Mouse (Mus musculus): ENCODE measurements around the gene Ccnd1. TPM values are rescaled to one million over a fixed set of nuclear protein-coding genes. Genes with fewer than 3 reads are reported as not detected.

The Ccnd1 gene
- total RNA-seq, 2 experiments from 2014 or later = 82.7 to 84.8 TPM

DNA sequence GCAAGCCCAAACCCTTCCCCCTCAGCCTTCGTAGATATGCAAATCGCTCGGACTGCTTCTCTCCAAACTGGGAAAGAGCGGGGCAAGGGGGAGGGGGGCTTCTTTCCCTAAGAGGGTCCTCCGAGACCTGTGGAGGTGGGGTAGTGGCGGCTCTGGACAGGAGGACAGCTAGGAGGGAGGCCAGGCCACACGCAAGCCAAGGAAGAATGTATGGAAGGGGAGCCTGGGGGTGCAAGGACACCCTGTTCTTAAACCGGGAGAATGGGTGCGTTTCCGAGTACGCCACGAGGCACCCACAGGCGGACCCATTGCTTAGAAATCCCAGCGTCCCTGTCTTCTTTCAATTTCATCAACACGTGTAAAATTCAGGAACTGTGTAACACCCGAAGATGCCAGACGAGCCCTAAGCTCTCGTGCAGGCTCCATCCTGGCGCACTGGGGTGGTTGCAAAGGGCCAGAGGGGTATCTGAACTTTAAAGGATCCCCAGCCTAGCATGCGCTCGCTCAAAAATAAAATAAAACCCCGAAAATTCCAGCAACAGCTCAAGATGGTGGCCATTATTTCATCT lies 362 bp upstream of the Ccnd1 start:
- no peak for DNase-seq (ENCODE audit: low spot score in 2 of 2)

DNA sequence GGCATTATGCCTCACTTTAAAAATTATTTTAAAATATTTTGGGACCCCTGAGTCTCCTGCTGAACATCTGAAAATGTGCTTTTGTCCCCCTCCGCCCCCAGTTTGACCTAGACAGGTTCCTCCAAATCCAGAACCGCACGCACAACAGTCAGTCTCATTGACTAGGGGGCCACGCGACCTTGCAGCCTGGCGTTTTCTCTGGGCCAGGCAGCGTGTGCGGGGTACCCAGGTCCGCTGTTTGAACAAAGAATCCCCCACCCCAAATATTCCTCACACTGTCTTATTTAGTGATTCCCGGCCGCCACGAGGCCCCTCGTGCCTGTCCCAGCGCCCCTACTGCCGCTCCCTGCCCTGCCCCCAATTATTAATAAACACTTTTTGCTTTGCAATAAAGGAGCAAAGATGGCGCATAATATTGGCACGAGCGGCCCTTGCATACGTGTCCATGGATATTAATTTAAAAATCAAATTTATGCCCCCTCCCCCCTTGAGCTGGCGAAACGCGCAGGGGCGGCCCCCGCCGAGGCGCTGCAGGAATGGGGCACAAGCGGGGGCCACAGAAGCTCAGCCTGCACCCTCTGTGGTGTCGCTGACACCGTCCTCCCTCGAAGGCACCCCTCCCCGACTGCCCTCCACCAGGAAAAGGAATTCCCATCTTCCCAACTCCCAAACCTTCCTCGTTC lies 923 bp downstream of the Ccnd1 start:
- no peak for DNase-seq (ENCODE audit: low spot score in 2 of 2)

GRCm38 (mm10) chr7:144937899-144938517 lies 1.7 kb downstream of the Ccnd1 start:
- DNase-seq (ENCODE audit: low spot score in 2 of 2) = peak in 1 of 2 experiments; percentile 30

- peak; percentile 88 to 89 for DNase-seq (ENCODE audit: low spot score in 2 of 2)
Observed at GRCm38 (mm10) chr7:144937490-144937889, 2.2 kb downstream of the Ccnd1 start.

- DNase-seq (ENCODE audit: low spot score in 2 of 2) = no peak
Observed at GRCm38 (mm10) chr7:144936311-144936880, 3.3 kb downstream of the Ccnd1 start.

GRCm38 (mm10) chr7:144935563-144935962 lies 4.2 kb downstream of the Ccnd1 start:
- peak in 1 of 2 experiments; percentile 44 for DNase-seq (ENCODE audit: low spot score in 2 of 2)

- peak in 1 of 2 experiments; percentile 39 for DNase-seq (ENCODE audit: low spot score in 2 of 2)
Observed at GRCm38 (mm10) chr7:144934901-144935300, 4.8 kb downstream of the Ccnd1 start.

GRCm38 (mm10) chr7:144933796-144934195 lies 5.9 kb downstream of the Ccnd1 start:
- DNase-seq (ENCODE audit: low spot score in 2 of 2) = no peak

DNA sequence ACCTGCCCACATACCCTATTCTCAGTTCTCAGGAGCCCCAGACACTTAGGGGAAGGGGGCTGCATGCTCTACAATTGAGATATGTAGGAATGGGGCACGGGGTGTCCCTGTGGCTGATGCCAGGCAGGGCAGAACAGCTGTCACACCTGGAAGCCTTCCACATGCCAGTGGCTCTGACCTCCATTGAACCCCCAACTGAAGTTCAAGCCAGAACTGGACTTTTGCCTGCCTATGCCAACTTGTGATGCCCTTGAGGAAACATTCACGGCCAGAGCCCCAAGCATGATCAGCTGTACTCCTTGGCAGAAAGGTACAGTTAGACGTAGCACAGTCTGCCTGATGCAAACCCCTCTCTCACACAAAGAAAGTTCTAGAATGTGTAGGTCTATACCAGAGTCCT lies 6.4 kb downstream of the Ccnd1 start:
- DNase-seq (ENCODE audit: low spot score in 2 of 2) = no peak

DNA sequence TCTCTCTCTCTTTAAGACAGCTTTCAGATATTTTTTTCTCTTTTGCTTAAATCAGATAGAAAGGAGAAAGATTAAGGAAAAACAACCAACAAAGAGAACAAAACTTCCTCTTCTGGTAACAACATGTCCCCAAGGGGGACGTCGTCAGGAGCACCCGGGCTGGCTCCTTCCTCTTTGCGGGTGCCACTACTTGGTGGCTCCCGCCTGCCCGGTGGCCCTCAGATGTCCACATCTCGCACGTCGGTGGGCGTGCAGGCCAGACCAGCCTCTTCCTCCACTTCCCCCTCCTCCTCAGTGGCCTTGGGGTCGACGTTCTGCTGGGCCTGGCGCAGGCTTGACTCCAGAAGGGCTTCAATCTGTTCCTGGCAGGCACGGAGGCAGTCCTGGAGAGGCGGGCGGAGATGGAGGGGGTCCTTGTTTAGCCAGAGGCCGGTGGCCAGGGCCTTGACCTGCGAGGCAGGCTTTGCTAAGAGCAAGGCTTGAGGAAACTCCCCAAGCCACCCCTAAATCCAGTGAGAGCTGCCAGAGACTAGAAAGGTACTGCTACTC lies 7.3 kb downstream of the Ccnd1 start:
- no peak for DNase-seq (ENCODE audit: low spot score in 2 of 2)

DNA sequence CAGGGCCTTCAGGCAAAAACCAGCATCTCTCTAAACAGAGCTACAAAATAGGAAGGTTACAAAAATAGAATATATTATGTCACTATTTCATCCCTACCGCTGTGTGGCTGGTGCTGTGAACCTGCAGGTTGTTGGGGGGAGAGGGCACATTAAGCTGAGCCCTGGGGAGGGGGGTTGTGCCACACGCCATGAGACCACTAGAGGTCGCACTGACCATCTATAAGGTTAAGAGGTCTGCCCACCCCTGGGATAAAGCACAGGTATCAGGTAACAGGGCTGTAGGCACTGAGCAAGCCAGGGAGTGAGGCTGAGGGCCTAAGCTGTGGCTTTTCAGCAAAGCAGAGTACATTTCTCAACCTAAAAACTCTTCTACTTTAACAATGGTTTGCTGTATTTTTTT lies 7.9 kb downstream of the Ccnd1 start:
- no peak for DNase-seq (ENCODE audit: low spot score in 2 of 2)

DNA sequence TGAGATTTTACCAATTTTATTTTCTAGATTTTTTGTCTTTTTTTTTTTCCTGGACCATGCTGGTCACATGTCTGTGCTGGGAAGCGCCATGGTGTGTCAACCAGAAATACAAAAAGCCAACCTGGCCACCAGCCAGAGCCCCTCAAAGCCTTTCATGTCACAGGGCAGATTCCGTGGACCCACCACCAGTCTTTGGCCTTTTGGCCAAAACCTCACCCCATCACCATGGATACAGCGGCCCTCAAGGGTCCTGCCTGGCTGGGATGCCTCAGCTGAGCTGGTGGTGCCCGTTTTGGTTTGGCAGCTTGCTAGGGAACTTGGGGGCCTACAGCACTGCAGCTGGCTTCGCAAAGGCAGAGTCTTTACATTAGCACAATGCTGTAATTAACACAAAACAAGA lies 9.8 kb downstream of the Ccnd1 start:
- no peak for DNase-seq (ENCODE audit: low spot score in 2 of 2)

GRCm38 (mm10) chr7:144929506-144929905 lies 10.2 kb downstream of the Ccnd1 start:
- DNase-seq (ENCODE audit: low spot score in 2 of 2) = no peak

DNA sequence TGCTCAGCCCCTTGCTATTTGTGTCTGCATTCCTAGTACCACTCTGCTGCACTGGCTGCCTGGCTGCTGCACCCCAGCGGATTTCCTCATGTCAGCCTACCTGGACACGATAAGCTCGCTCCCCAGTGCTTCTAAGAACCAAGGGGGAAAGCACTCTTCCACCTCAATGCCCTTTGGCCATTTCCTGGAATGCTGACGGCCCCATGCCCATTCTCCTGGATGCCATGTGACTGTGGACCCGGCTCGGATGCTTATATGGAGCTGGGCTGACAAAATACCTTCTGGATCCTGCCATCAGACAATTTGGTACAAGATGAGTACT lies 10.9 kb downstream of the Ccnd1 start:
- no peak for DNase-seq (ENCODE audit: low spot score in 2 of 2)

DNA sequence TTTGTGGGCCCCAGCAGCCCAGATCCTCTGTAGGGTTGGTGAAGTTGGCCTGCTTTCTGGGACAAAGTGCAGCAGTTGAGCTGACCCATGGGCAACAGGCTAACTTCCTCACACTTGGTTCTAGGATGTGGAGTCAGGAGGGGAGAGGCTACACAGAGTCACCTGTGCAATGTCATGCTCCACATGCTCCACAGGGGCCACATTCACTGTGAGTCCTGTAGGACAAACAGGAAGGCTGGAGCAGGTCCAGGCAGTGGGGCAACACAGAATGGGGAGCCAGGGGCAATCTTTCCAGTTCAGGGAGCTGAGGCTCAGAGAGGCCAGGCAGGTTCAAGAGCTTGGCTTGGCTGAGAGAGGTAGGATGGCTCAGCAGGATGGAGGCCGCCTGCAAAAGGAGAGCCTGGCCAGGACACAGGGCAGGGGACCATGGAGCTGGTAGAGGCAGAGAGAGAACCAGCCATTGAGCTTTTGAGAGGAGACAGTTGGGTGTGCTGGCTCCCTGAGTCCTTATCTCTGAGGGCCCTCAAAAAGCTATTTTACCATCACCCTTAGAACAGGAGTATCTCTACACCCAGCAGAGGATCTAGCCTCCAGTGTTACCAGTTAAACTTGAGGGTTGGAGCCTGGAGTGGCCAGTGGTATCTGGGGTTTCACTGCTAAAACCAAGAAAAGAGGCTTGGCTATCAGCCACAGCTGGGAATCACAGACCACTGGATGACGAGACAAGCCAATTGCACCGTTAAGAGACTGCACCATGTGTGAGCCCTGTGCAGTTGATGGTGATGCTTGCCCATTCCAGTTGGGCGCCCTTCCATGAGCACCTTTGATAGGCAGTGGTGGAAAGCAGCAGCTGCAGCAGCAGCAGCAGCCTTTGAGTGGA lies 11.5 kb downstream of the Ccnd1 start:
- no peak for DNase-seq (ENCODE audit: low spot score in 2 of 2)

DNA sequence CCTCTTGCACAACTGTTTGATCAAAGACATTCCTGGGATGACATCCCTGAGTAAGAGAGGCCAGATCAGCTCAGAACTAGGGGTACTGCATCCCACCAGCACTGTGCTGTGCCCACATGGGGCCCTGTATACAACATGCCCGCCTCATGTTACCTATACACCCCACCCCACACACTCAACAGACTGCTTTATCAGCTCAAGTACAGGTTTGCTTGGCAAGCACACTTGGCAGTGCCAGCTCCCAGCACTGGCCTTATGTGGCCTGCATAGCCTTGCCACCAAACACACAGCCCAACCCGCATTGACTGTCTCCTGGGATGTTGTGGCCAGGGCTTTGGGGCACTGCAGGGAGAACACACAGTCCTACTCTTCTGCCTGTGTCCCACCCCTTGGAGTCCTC lies 12.1 kb downstream of the Ccnd1 start:
- no peak for DNase-seq (ENCODE audit: low spot score in 2 of 2)

DNA sequence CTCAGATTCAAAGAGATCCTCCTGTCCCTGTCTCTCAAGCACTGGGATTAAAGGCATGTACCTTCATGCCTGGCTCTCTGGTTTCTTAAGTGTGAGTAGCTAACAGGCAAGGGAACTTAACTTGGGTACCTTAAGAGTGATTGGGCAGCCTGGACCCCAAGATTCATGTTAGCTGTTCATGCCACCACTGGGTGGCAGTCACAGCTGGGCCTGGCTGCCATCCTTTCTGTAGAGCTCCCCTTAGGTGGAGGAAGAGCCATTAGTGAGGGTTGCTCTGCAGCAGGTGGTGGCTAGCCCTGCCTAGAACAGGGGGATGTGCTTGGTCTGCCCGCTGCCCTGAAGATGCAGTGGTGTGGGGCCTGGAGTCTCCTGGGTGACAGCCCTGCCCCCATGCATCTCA lies 20.9 kb downstream of the Ccnd1 start:
- no peak for DNase-seq (ENCODE audit: low spot score in 2 of 2)

- DNase-seq (ENCODE audit: low spot score in 2 of 2) = peak; percentile 75 to 89
Observed at GRCm38 (mm10) chr7:144914948-144915750, 24.6 kb downstream of the Ccnd1 start, which contains the start of gene LTO1. LTO1 (plus strand) TSS chr7:144915100.

GRCm38 (mm10) chr7:144914296-144914947 lies 25.3 kb downstream of the Ccnd1 start:
- no peak for DNase-seq (ENCODE audit: low spot score in 2 of 2)

GRCm38 (mm10) chr7:144912897-144913296 lies 26.8 kb downstream of the Ccnd1 start:
- DNase-seq (ENCODE audit: low spot score in 2 of 2) = no peak

Data from gastrocnemius, postnatal 4 days (tissue).